Mouse (Mus musculus) CH12F3 (cell line): ENCODE results near the gene Egfl7.

Experiments used
- in situ Hi-C: fragments of 300-500 bp; cut with MboI; formaldehyde crosslinking; loops from 2 replicates; pipeline ENCODE4 v1.14.3; 2020; ENCODE audit warnings: low sequenced_read_pairs

The Egfl7 gene

GRCm38 (mm10) chr2:26579714-26580113 lies at the start of gene Egfl7:
Gene Egfl7, plus strand, starts transcription at chr2:26580014.
- in situ Hi-C loops = no loop called here

GRCm38 (mm10) chr2:26531829-26532228 lies 48.0 kb upstream of the Egfl7 start:
- in situ Hi-C loops = no loop called here

GRCm38 (mm10) chr2:26533249-26533648 lies 46.6 kb upstream of the Egfl7 start:
- in situ Hi-C loops = no loop called here

- in situ Hi-C loops = no loop called here
Observed at GRCm38 (mm10) chr2:26534161-26534560, 45.7 kb upstream of the Egfl7 start.

GRCm38 (mm10) chr2:26534616-26535015 lies 45.2 kb upstream of the Egfl7 start:
- in situ Hi-C loops = no loop called here

- in situ Hi-C loops = no loop called here
Observed at GRCm38 (mm10) chr2:26535517-26536045, 44.2 kb upstream of the Egfl7 start.

- in situ Hi-C loops = no loop called here
Observed at GRCm38 (mm10) chr2:26539516-26539915, 40.3 kb upstream of the Egfl7 start.

- in situ Hi-C loops = no loop called here
Observed at GRCm38 (mm10) chr2:26540721-26541120, 39.1 kb upstream of the Egfl7 start.

- in situ Hi-C loops = no loop called here
Observed at GRCm38 (mm10) chr2:26541258-26541910, 38.4 kb upstream of the Egfl7 start.

GRCm38 (mm10) chr2:26543155-26543554 lies 36.7 kb upstream of the Egfl7 start:
- in situ Hi-C loops = no loop called here

GRCm38 (mm10) chr2:26543768-26544167 lies 36.0 kb upstream of the Egfl7 start:
- in situ Hi-C loops = no loop called here

- in situ Hi-C loops = no loop called here
Observed at GRCm38 (mm10) chr2:26544265-26544664, 35.5 kb upstream of the Egfl7 start.

GRCm38 (mm10) chr2:26547481-26547880 lies 32.3 kb upstream of the Egfl7 start:
- in situ Hi-C loops = no loop called here

GRCm38 (mm10) chr2:26549801-26550200 lies 30.0 kb upstream of the Egfl7 start:
- in situ Hi-C loops = loop anchor here (25.0 kb wide), 1 partner anchor 388 kb away; no protein-coding TSS in a partner anchor

GRCm38 (mm10) chr2:26550205-26550604 lies 29.6 kb upstream of the Egfl7 start:
- in situ Hi-C loops = loop anchor here (25.0 kb wide), 1 partner anchor 388 kb away; no protein-coding TSS in a partner anchor

- in situ Hi-C loops = loop anchor here (25.0 kb wide), 1 partner anchor 388 kb away; no protein-coding TSS in a partner anchor
Observed at GRCm38 (mm10) chr2:26550777-26551176, 29.0 kb upstream of the Egfl7 start.

- in situ Hi-C loops = loop anchor here (25.0 kb wide), 1 partner anchor 389 kb away; no protein-coding TSS in a partner anchor
Observed at GRCm38 (mm10) chr2:26551446-26551845, 28.4 kb upstream of the Egfl7 start.

- in situ Hi-C loops = loop anchor here (25.0 kb wide), 1 partner anchor 390 kb away; no protein-coding TSS in a partner anchor
Observed at GRCm38 (mm10) chr2:26552066-26552465, 27.7 kb upstream of the Egfl7 start.

- in situ Hi-C loops = loop anchor here (25.0 kb wide), 1 partner anchor 392 kb away; no protein-coding TSS in a partner anchor
Observed at GRCm38 (mm10) chr2:26553904-26554303, 25.9 kb upstream of the Egfl7 start.

- in situ Hi-C loops = loop anchor here (25.0 kb wide), 1 partner anchor 393 kb away; no protein-coding TSS in a partner anchor
Observed at GRCm38 (mm10) chr2:26555076-26555475, 24.7 kb upstream of the Egfl7 start.

- in situ Hi-C loops = loop anchor here (25.0 kb wide), 1 partner anchor 394 kb away; no protein-coding TSS in a partner anchor
Observed at GRCm38 (mm10) chr2:26556535-26556993, 23.2 kb upstream of the Egfl7 start.

GRCm38 (mm10) chr2:26560506-26560905 lies 19.3 kb upstream of the Egfl7 start:
- in situ Hi-C loops = loop anchor here (5.0 to 25.0 kb wide), 3 partner anchors 108 to 398 kb away; no protein-coding TSS in a partner anchor
